Mouse (Mus musculus) heart, postnatal 14 days (tissue): ENCODE results near the gene Rasip1. TPM values are rescaled to one million over a fixed set of nuclear protein-coding genes. Genes with fewer than 3 reads are reported as not detected.
A peak's percentile ranks its signal among the peaks of the same experiment; 100 is the strongest.
"Not testable (repeated sequence)": the region's sequence is repeated elsewhere in the genome, so short reads cannot be mapped to it uniquely, and the experiment has no call there.

Source experiments
- DNase-seq, 2 experiments: peaks; one replicate each; pipeline ENCODE4 v3.0.0; 2021 to 2022
- intact Hi-C: fragments of 180-260 bp; cut with DNase I; formaldehyde crosslinking; loops from one replicate; pipeline ENCODE4 v1.15.1; 2025
- total RNA-seq, 2 experiments: library from RNA; stranded (reverse); gene quantifications; 2 replicates each; pipeline ENCODE4 v1.2.3; 2021

The Rasip1 gene
- total RNA-seq, 2 experiments from 2014 or later, result 42.6 to 42.8 TPM

- intact Hi-C loops, result no loop called here
- DNase-seq, result no peak
Observed at GRCm38 (mm10) chr7:45642503-45643255, 15.4 kb downstream of the Rasip1 start.

GRCm38 (mm10) chr7:45643441-45644178, 16.3 kb downstream of the Rasip1 start:
- intact Hi-C loops, result no loop called here
- DNase-seq, result peak; percentile 91 to 92

- intact Hi-C loops, result no loop called here
- DNase-seq, result peak in 1 of 2 experiments; percentile 42
Observed at GRCm38 (mm10) chr7:45644183-45644582, 16.9 kb downstream of the Rasip1 start.

- DNase-seq, result no peak
- intact Hi-C loops, result no loop called here
Observed at GRCm38 (mm10) chr7:45644872-45645590, 17.7 kb downstream of the Rasip1 start.

GRCm38 (mm10) chr7:45645591-45645971, 18.3 kb downstream of the Rasip1 start:
- DNase-seq, result no peak
- intact Hi-C loops, result no loop called here

GRCm38 (mm10) chr7:45646671-45647070, 19.4 kb downstream of the Rasip1 start:
- intact Hi-C loops, result loop anchor here (2.0 kb wide), 1 partner anchor 30 kb away; no protein-coding TSS in a partner anchor
- no peak for DNase-seq

- intact Hi-C loops, result no loop called here
- DNase-seq, result peak; percentile 29 to 57
Observed at GRCm38 (mm10) chr7:45649351-45649750, 22.1 kb downstream of the Rasip1 start.

- intact Hi-C loops, DNase-seq: not testable (repeated sequence)
Observed at GRCm38 (mm10) chr7:45650484-45650883, 23.2 kb downstream of the Rasip1 start.

GRCm38 (mm10) chr7:45654424-45655047, 27.2 kb downstream of the Rasip1 start:
- no peak for DNase-seq
- intact Hi-C loops, result no loop called here

- intact Hi-C loops, result no loop called here
- no peak for DNase-seq
Observed at GRCm38 (mm10) chr7:45660746-45661478, 33.6 kb downstream of the Rasip1 start.

GRCm38 (mm10) chr7:45661702-45662101, 34.4 kb downstream of the Rasip1 start:
- intact Hi-C loops, DNase-seq: not testable (repeated sequence)

- intact Hi-C loops, result no loop called here
- DNase-seq, result no peak
Observed at GRCm38 (mm10) chr7:45665303-45666138, 38.2 kb downstream of the Rasip1 start.

GRCm38 (mm10) chr7:45666161-45666560, 38.9 kb downstream of the Rasip1 start, which contains the start of gene Fut2:
Fut2 (minus strand) TSS chr7:45666394.
- no peak for DNase-seq
- intact Hi-C loops, result no loop called here

GRCm38 (mm10) chr7:45667761-45668160, 40.5 kb downstream of the Rasip1 start:
- intact Hi-C loops, result no loop called here
- DNase-seq, result no peak

GRCm38 (mm10) chr7:45668921-45669320, 41.6 kb downstream of the Rasip1 start:
- intact Hi-C loops, result no loop called here
- DNase-seq, result no peak

GRCm38 (mm10) chr7:45677627-45678295, 50.5 kb downstream of the Rasip1 start:
- intact Hi-C loops, result loop anchor here (2.0 kb wide), 1 partner anchor 31 kb away; no protein-coding TSS in a partner anchor
- DNase-seq, result no peak

GRCm38 (mm10) chr7:45678513-45678912, 51.2 kb downstream of the Rasip1 start:
- intact Hi-C loops, result no loop called here
- DNase-seq, result no peak

GRCm38 (mm10) chr7:45679966-45680621, 52.8 kb downstream of the Rasip1 start:
- intact Hi-C loops, result no loop called here
- peak; percentile 57 to 60 for DNase-seq
